Comparison of ENCODE assay signal across 8 mouse cellular contexts in the genomic region with DNA sequence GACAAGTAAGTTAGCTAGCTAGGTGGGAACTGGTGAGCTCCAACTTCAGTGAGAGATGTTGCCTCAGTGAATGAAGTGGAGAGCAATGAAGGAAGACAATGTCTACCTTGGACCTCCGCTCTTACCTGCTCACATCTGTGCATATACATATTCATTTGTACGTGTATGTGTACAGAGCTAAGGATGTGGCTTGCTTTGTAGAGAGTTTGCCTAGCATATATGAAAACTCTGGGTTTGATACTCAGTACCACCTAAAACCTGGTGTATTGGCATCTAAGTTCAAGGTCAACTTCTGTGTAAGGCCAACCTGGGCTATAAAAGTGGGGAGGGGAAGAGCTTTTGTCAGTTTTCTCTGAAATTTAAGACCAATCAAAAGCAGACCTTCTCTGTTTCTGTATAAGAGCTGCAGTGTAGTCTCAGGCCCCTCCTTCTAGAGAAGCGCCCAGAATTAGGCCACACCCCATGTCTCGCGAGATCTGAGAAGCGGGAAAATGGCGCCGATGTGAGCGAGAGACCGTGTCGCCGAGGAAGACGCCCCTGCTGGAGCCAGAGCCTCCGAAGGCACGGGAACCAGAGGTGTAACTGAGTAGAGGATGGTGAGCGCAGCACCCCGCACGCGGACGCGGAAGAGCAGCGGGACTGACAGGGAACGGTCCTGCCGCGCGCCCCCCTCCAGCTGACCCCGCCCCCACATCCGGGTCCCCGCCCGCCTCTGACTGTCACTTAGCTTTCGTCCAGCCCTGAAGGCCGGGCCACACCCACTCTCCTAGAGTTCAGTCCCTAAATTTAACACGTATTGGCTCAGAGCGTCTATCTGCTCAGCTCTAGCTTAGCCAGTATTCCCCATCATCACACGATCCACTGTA. TPM values are rescaled to one million over a fixed set of nuclear protein-coding genes. Genes with fewer than 3 reads are reported as not detected.
DNase-seq lines count a peak whose midpoint lies in the region; ATAC-seq and TF ChIP-seq lines count a peak whose summit lies in the region.

Gene Zfp414, plus strand, starts transcription at position 470 of the 866 bp plus-strand sequence.

- H3K4me2 ChIP-seq in lung, embryonic 16.5 days (ENCODE audit: low read depth, low read length) = peak within 1 kb of the TSS; percentile 74

- 4% methylated on average over 35 of the region's 35 CpGs for WGBS in cerebellum, adult 2 months
- 3% methylated on average over 34 of the region's 35 CpGs for WGBS in lung, embryonic 16.5 days

- ATAC-seq in hematopoietic stem cell, adult 5-6 weeks (replicated peaks in 1 of 2; ENCODE audit: insufficient read depth in 1 of 2, low FRiP score in 2 of 2, low TSS enrichment in 1 of 2, low read depth in 1 of 2, poor library complexity in 2 of 2, severe bottlenecking in 2 of 2) = peak; percentile 93 to 97
- ATAC-seq in lung, embryonic 16.5 days (ENCODE audit: low read depth) = peak; percentile 99

- peaks cover 0 to 12% of the 10 kb centered on the region in 2 experiments; a peak in 2 of 4 replicates for H3K4me1 ChIP-seq in MEL (ENCODE audit: control insufficient read depth in 1 of 2, insufficient read depth in 2 of 2, low read length in 2 of 2)
- H3K4me1 ChIP-seq in cerebellum, adult 2 months (ENCODE audit: control insufficient read depth, insufficient read depth, low read length) = peaks cover 28% of the 10 kb centered on the region
- peaks cover 10% of the 10 kb centered on the region for H3K4me1 ChIP-seq in lung, embryonic 16.5 days (replicated peaks; ENCODE audit: control insufficient read depth, insufficient read depth, low read length)

- H3K27ac ChIP-seq in MEL (ENCODE audit: control insufficient read depth, low read depth, low read length) = peak within 1 kb of the TSS; percentile 95
- H3K27ac ChIP-seq in cerebellum, adult 2 months (ENCODE audit: insufficient read depth, low read length) = peak within 1 kb of the TSS; percentile 85
- peak within 1 kb of the TSS; percentile 95 for H3K27ac ChIP-seq in lung, embryonic 16.5 days (ENCODE audit: low read length)

- no peaks in the 10 kb centered on the region for H3K9me3 ChIP-seq in MEL (replicated peaks; ENCODE audit: insufficient read depth, low read length)
- H3K9me3 ChIP-seq in lung, embryonic 16.5 days (ENCODE audit: control insufficient read depth, low read length) = no peaks in the 10 kb centered on the region

- no peak for TF ChIP-seq EP300 in MEL (IDR thresholded peaks at IDR 0.05; ENCODE audit: low read depth in 1 of 2, low read length in 2 of 2)

- no peak for TF ChIP-seq RAD21 in MEL (IDR thresholded peaks at IDR 0.05; ENCODE audit: low read depth, low read length)

- no peaks in the 10 kb centered on the region for H3K27me3 ChIP-seq in MEL (ENCODE audit: control insufficient read depth in 1 of 2, insufficient read depth in 2 of 2, low read length in 2 of 2)
- no peaks in the 10 kb centered on the region for H3K27me3 ChIP-seq in cerebellum, adult 2 months (ENCODE audit: control insufficient read depth, insufficient read depth, low read length)
- no peaks in the 10 kb centered on the region for H3K27me3 ChIP-seq in lung, embryonic 16.5 days (ENCODE audit: control insufficient read depth, insufficient read depth, low read depth, low read length)

- H3K9ac ChIP-seq in MEL (ENCODE audit: control insufficient read depth, low read depth, low read length, poor library complexity, severe bottlenecking) = peak within 1 kb of the TSS; percentile 92
- peak within 1 kb of the TSS; percentile 78 for H3K9ac ChIP-seq in lung, embryonic 16.5 days (ENCODE audit: low read length)

- TF ChIP-seq CTCF in MEL (IDR thresholded peaks at IDR 0.05 in 2 of 3, conservative IDR thresholded peaks at IDR 0.05 in 1 of 3; ENCODE audit: control insufficient read depth in 1 of 3, insufficient read depth in 1 of 3, low read depth in 2 of 3, low read length in 3 of 3, poor library complexity in 1 of 3, severe bottlenecking in 1 of 3) = no peak
- no peak for TF ChIP-seq CTCF in cerebellum, adult 2 months (IDR thresholded peaks at IDR 0.05; ENCODE audit: borderline replicate concordance, insufficient read depth, low read depth, low read length)

- H3K79me2 ChIP-seq in MEL (ENCODE audit: control insufficient read depth, insufficient read depth, low read length, poor library complexity) = peaks cover 1% of the 10 kb centered on the region; the same call in 1 of the 2 replicates

- peak; percentile 96 for DNase-seq in MEL (ENCODE audit: low read depth, low spot score)
- peak; percentile 90 to 92 for DNase-seq in cerebellum, adult 2 months
- peak; percentile 92 for DNase-seq in forelimb bud, embryonic 11.5 days (ENCODE audit: low read depth, low spot score)
- DNase-seq in layer of hippocampus, adult 9-10 months (ENCODE audit: low spot score) = peak; percentile 86
- peak; percentile 81 for DNase-seq in ovary, postnatal 10 days (ENCODE audit: low spot score)
- DNase-seq in thymus, postnatal 10 days (ENCODE audit: low spot score in 2 of 2) = peak; percentile 87 to 91

- H3K4me3 ChIP-seq in MEL (ENCODE audit: control insufficient read depth in 1 of 2, insufficient read depth in 1 of 2, low read depth in 2 of 2, low read length in 2 of 2) = peak within 1 kb of the TSS; percentile 74 to 82
- H3K4me3 ChIP-seq in cerebellum, adult 2 months (replicated peaks; ENCODE audit: insufficient read depth, low read depth, low read length) = peak within 1 kb of the TSS; percentile 89
- H3K4me3 ChIP-seq in lung, embryonic 16.5 days (ENCODE audit: low read length) = peak within 1 kb of the TSS; percentile 58

- H3K36me3 ChIP-seq in MEL (ENCODE audit: control insufficient read depth in 1 of 2, insufficient read depth in 2 of 2, low read length in 2 of 2) = peaks cover 0 to 7% of the 10 kb centered on the region in 2 experiments; a peak in 2 of 4 replicates
- H3K36me3 ChIP-seq in lung, embryonic 16.5 days (ENCODE audit: control insufficient read depth, insufficient read depth, low read length) = peaks cover 4% of the 10 kb centered on the region; the same call in 1 of the 2 replicates

- TF ChIP-seq POLR2A in MEL (IDR thresholded peaks at IDR 0.05; ENCODE audit: control insufficient read depth in 1 of 2, insufficient read depth in 1 of 2, low read depth in 1 of 2, low read length in 2 of 2, poor library complexity in 1 of 2) = peak; percentile 67 to 96; a peak in 3 of 4 replicates
- TF ChIP-seq POLR2A in cerebellum, adult 2 months (IDR thresholded peaks at IDR 0.05; ENCODE audit: borderline replicate concordance, insufficient read depth, low read length) = peak; percentile 92

TF ChIP-seq in MEL, 35 proteins besides CTCF, POLR2A, EP300 and RAD21 (continues in another document):
- TF ChIP-seq UBTF (IDR thresholded peaks at IDR 0.05; ENCODE audit: borderline replicate concordance, insufficient read depth, low read depth, low read length) = no peak
- no peak for TF ChIP-seq GATA1 (IDR thresholded peaks at IDR 0.05; ENCODE audit: low read depth, low read length)
- peak; percentile 79 for TF ChIP-seq HCFC1 (IDR thresholded peaks at IDR 0.05; ENCODE audit: low read depth, low read length)
- peak; percentile 97 for TF ChIP-seq CHD2 (IDR thresholded peaks at IDR 0.05; ENCODE audit: low read length)
- TF ChIP-seq MYB (IDR thresholded peaks at IDR 0.05; ENCODE audit: low read depth, low read length) = no peak
- TF ChIP-seq NRF1 (IDR thresholded peaks at IDR 0.05; ENCODE audit: insufficient read depth, low read depth, low read length, poor library complexity, severe bottlenecking) = no peak
- no peak for TF ChIP-seq ZNF384 (IDR thresholded peaks at IDR 0.05; ENCODE audit: low read depth, low read length)
- peak; percentile 45 for TF ChIP-seq MXI1 (IDR thresholded peaks at IDR 0.05; ENCODE audit: low read depth, low read length)
- no peak for TF ChIP-seq POLR2AphosphoS5 (IDR thresholded peaks at IDR 0.05; ENCODE audit: borderline replicate concordance, low read depth, low read length)
- no peak for TF ChIP-seq ZC3H11A (IDR thresholded peaks at IDR 0.05; ENCODE audit: low read depth, low read length)
- no peak for TF ChIP-seq USF2 (IDR thresholded peaks at IDR 0.05; ENCODE audit: borderline replicate concordance in 1 of 2, insufficient read depth in 1 of 2, low read depth in 1 of 2, low read length in 2 of 2)
- TF ChIP-seq ZMIZ1 (IDR thresholded peaks at IDR 0.05; ENCODE audit: low read depth, low read length) = peak; percentile 88
- TF ChIP-seq KAT2A (conservative IDR thresholded peaks at IDR 0.05; ENCODE audit: low read depth, low read length) = no peak; the same call in 1 of the 2 replicates
- no peak for TF ChIP-seq RCOR1 (IDR thresholded peaks at IDR 0.05; ENCODE audit: low read depth, low read length)
- TF ChIP-seq ETS1 (IDR thresholded peaks at IDR 0.05; ENCODE audit: low read depth, low read length) = no peak; the same call in 1 of the 2 replicates
- peak; percentile 76 for TF ChIP-seq TCF12 (IDR thresholded peaks at IDR 0.05; ENCODE audit: low read depth, low read length)
- TF ChIP-seq MEF2A (IDR thresholded peaks at IDR 0.05; ENCODE audit: extremely low read depth, insufficient replicate concordance, low read depth, low read length, poor library complexity, severe bottlenecking) = no peak
- peak; percentile 69; the same call in 1 of the 2 replicates for TF ChIP-seq ELF1 (IDR thresholded peaks at IDR 0.05; ENCODE audit: low read depth, low read length)
- TF ChIP-seq USF1 (IDR thresholded peaks at IDR 0.05; ENCODE audit: low read depth, low read length) = peak; percentile 24; the same call in 1 of the 2 replicates
- no peak for TF ChIP-seq ZKSCAN1 (IDR thresholded peaks at IDR 0.05; ENCODE audit: low read depth, low read length)
- peak; percentile 93 for TF ChIP-seq TBP (IDR thresholded peaks at IDR 0.05; ENCODE audit: low read depth, low read length)
- no peak for TF ChIP-seq MAZ (IDR thresholded peaks at IDR 0.05; ENCODE audit: low read depth, low read length)
- TF ChIP-seq MYC (IDR thresholded peaks at IDR 0.05; ENCODE audit: low read depth, low read length) = no peak
- no peak for TF ChIP-seq TAL1 (IDR thresholded peaks at IDR 0.05; ENCODE audit: low read length)
- TF ChIP-seq GABPA (IDR thresholded peaks at IDR 0.05; ENCODE audit: low read depth, low read length) = no peak
- TF ChIP-seq E2F4 (IDR thresholded peaks at IDR 0.05; ENCODE audit: borderline replicate concordance, low read depth, low read length) = no peak
- no peak for TF ChIP-seq SMC3 (IDR thresholded peaks at IDR 0.05; ENCODE audit: low read depth, low read length)
- no peak for TF ChIP-seq BHLHE40 (IDR thresholded peaks at IDR 0.05; ENCODE audit: borderline replicate concordance, low read depth, low read length)

RNA-seq across cellular contexts. Expression of gene Zfp414, which starts in this region (rescaled TPM):
- 8.1 and 8.6 TPM in 2 replicates for total RNA-seq in MEL (2012; rRNA removed)
- 10 to 100 TPM in 1 of 2 experiments, not detected in 1; 52.2 TPM for polyA plus RNA-seq in MEL (2012; ENCODE audit: insufficient read depth in 1 of 2, insufficient read length in 2 of 2, low read depth in 1 of 2, low replicate concordance in 2 of 2, missing spikeins in 1 of 2)
- polyA plus RNA-seq in cerebellum, adult 2 months (2012; rRNA removed) = 99.1 and 107 TPM in 2 replicates
- total RNA-seq in hematopoietic stem cell, adult 5-6 weeks (2017) = 19.2 and 19.3 TPM in 2 replicates
- polyA plus RNA-seq in lung, embryonic 16.5 days (2015; fragmentation: Nextera tagmentation; extraction: Ambion mirVana) = 53.0 and 56.2 TPM in 2 replicates

Comparison
In these comparisons a context has a peak if more than half of its experiments do, and no peak if none do; other contexts are left out.
1. Peak in every context shown above with its lines: DNase-seq, ATAC-seq, H3K4me3 ChIP-seq and H3K27ac ChIP-seq.